Mouse (Mus musculus): ENCODE results near the gene Mcm8.

The Mcm8 gene

GRCm38 (mm10) chr2:132815608-132816314, at the start of gene Mcm8, which contains the start of gene Trmt6:
Gene Mcm8, plus strand, starts transcription at chr2:132816141.
Gene Trmt6, minus strand, starts transcription at chr2:132816055.
- DNase-seq, result peak; percentile 92 to 94

GRCm38 (mm10) chr2:132770822-132771221, 45.1 kb upstream of the Mcm8 start:
- no peak for DNase-seq

GRCm38 (mm10) chr2:132780978-132781377, 35.0 kb upstream of the Mcm8 start, which contains the start of gene Chgb:
Gene Chgb, plus strand, starts transcription at chr2:132781278.
- DNase-seq, result no peak

- DNase-seq, result peak; percentile 91 to 92
Measured at GRCm38 (mm10) chr2:132781439-132782068, 34.4 kb upstream of the Mcm8 start.

GRCm38 (mm10) chr2:132784039-132784438, 31.9 kb upstream of the Mcm8 start:
- DNase-seq, result no peak

- no peak for DNase-seq
Measured at GRCm38 (mm10) chr2:132793441-132794203, 22.3 kb upstream of the Mcm8 start.

- DNase-seq, result no peak
Measured at GRCm38 (mm10) chr2:132794204-132794586, 21.7 kb upstream of the Mcm8 start.

- no peak for DNase-seq
Measured at GRCm38 (mm10) chr2:132802976-132803375, 13.0 kb upstream of the Mcm8 start.

GRCm38 (mm10) chr2:132841071-132841470, 25.1 kb downstream of the Mcm8 start:
- DNase-seq, result no peak

- DNase-seq, result peak; percentile 96 to 98
Measured at GRCm38 (mm10) chr2:132846407-132847358, 30.7 kb downstream of the Mcm8 start, which contains the start of gene Crls1. Gene Crls1, plus strand, starts transcription at chr2:132846666.

- no peak for DNase-seq
Measured at GRCm38 (mm10) chr2:132847581-132847980, 31.6 kb downstream of the Mcm8 start.

GRCm38 (mm10) chr2:132848361-132848760, 32.4 kb downstream of the Mcm8 start:
- DNase-seq, result no peak

GRCm38 (mm10) chr2:132849141-132849540, 33.2 kb downstream of the Mcm8 start:
- no peak for DNase-seq

- no peak for DNase-seq
Measured at GRCm38 (mm10) chr2:132853051-132853450, 37.1 kb downstream of the Mcm8 start.

GRCm38 (mm10) chr2:132856333-132856732, 40.4 kb downstream of the Mcm8 start:
- no peak for DNase-seq

GRCm38 (mm10) chr2:132860435-132860834, 44.5 kb downstream of the Mcm8 start:
- DNase-seq, result no peak

GRCm38 (mm10) chr2:132861456-132861855, 45.5 kb downstream of the Mcm8 start:
- no peak for DNase-seq

- DNase-seq, result no peak
Measured at GRCm38 (mm10) chr2:132863325-132863724, 47.4 kb downstream of the Mcm8 start.

GRCm38 (mm10) chr2:132867521-132867920, 51.6 kb downstream of the Mcm8 start:
- no peak for DNase-seq

GRCm38 (mm10) chr2:132869682-132870081, 53.7 kb downstream of the Mcm8 start:
- DNase-seq, result no peak

GRCm38 (mm10) chr2:132870286-132870685, 54.3 kb downstream of the Mcm8 start:
- no peak for DNase-seq

- DNase-seq, result no peak
Measured at GRCm38 (mm10) chr2:132871663-132872062, 55.7 kb downstream of the Mcm8 start.
